Mouse (Mus musculus) thymus, postnatal 10 days (tissue): ENCODE results near the gene Gpr153.

Experiments
- DNase-seq, 2 experiments: peaks; one replicate each; pipeline ENCODE4 v3.0.0; 2021; ENCODE audit warnings: low spot score in 2 of 2

Gene Gpr153

DNA sequence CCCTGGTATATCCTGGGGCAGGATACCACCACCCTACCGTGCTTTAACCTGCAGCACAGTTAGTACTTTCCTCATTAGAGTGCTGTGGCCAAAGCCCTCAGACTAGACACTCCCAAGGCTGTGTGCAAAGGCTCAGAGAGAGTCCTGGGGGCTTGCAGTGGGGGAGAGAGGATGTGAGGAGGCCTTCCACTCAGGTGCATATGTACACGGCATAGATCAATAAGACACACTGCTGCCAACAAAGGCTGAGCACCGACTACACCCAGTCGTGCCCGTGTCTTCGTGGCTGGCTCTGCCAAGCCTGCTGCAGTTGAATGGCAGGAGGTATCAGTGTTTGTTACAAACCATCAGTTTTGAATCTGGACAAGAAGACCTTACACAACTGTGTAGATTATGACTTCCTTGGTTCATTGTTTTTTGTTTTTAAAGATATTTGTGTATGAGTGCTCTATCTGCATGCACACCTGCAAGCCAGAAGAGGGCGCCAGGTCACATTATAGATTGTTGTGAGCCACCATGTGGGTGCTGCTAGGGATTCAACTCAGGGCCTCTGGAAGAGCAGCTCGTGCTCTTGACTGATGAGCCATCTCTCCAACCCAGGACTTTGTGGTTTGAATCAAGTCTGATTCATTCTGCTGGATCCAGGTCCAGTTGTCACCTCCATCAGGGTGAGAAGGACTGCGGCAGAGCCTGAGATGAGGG, 9.0 kb upstream of the Gpr153 start:
- DNase-seq: no peak

DNA sequence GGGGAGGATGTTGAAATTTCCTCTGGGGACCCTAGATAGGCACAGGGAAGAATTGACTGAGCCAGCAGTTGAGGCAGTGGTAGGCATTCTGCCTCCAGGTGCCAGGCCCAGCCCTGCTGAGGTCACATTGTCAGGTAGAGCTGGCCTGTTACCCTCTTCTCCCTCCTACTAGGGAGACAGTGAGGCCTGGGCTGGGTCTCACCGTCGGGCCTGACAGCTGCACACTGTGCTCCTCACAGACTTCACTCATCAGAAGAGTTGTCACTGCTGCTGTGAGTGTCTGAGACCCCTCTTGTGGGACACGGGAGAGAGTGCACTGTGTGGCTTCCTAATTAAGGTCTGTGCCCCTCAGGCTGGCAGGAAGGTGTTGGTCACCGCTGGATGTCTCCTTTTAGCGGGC, 8.2 kb upstream of the Gpr153 start:
- no peak for DNase-seq

DNA sequence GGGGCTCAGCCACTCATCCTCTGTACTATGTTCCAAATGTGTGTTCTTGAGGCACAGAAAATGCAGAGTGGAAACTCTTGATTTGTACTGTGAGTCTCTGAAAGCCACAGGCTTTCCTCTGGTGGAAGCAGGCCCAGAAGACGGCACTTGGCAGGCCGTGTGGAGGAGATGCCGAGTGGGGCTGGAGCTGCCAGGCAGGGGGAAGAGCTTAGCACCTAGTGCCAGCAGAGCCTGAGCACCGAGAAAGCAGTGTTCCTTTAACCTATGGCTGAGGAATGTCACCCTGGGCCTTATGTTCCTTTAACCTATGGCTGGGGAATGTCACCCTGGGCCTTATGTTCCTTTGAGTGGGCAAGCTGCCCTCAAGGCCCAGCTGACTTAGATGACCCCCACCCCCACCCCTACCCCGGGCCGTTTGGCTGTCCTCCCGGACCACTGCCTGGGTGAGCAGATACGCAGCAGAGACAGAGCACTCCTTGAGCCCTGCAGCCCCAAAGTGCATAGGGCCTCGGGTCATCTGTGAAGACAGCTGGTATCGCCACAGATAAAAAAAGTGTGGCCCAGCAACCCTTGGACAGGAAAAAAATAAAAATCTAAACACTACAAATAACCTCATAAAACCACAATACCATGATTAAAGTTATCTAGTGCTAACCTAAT, 7.7 kb upstream of the Gpr153 start:
- DNase-seq: no peak

DNA sequence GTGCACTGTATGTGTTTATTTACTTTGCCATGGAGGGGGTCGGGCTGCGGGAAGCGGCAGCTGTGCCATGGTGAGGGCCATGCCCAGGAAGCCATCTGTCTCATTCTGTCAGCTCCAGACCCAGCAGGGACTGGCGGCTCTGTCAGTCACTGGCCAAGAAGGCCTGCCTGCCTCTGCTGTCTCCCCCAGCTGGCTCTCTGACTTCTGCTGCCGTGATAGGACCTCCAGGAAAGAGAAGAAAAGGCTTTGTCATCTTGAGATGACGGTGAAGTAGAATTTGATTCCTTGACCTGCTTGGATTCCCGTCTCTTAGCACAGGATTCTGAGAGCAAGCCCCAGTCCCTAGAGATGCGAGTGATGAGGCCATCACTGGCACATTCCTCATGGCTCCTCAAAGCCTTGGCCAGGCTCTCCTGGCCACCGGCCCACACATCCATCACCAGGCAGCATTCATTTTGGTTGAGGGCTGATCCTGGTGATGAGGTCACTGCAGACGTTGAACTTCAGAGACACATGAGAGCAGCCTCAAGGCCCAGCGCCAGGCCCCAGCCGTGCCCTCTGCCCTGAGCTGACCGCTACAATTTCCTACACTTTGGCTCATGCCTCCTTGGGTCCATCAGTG, 6.2 kb upstream of the Gpr153 start:
- no peak for DNase-seq

DNA sequence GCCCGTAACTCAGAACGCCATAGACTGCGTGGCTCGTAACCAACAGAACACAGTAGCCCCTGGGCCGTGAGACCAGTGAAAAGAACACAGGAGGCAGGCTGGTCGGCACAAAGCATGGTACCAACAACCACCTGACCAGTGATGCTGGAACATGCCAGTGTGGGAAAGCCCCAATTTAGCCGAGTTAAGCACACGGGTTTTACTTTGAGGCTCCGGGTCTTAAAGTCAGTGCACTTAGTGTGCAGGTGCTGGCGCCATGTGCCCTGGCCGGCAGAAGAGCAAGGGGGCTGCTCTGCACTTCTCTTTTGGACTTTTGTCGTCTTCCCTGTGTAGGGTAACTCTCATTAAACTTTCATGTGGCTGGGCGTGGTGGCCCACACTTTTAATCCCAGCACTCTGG, 4.1 kb upstream of the Gpr153 start:
- no peak for DNase-seq

DNA sequence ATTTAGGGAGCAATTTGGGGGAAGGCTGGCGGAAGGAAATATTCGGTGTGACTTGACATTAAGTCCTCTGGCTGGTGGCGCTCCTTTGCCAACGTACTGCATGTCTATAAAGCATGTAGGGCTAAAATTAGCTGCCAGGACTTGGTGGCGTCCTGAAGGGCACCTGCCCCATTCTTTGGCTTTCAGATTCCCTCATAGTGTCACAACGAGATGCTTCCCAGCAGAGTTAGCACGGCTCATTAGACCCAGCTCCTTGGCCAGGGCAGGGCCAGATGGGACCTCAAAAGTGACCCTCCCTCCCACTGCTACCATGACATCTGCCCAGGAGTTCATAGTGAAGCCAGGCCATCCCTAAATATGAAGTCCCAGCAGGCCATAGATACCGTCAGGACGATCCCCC, 3.4 kb upstream of the Gpr153 start:
- no peak for DNase-seq

DNA sequence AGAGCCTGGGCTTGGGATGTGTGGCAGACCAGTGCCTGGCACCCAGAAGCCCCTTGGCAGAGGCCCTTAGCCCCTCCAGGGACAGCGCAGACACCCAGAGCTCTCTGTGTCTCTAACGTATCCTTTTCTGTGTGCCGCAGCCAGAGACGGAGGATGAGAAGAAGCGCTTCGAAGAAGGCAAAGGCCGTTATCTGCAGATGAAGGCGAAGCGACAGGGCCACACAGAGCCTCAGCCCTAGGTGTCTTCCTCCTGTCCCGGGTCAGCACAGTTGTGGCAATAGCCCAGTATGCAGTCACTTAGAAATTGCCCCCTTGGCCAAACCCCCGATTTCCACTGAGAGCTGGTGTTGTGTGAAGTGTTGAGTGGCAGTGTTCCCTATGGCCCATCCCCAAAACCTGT, 2.7 kb upstream of the Gpr153 start:
- no peak for DNase-seq

DNA sequence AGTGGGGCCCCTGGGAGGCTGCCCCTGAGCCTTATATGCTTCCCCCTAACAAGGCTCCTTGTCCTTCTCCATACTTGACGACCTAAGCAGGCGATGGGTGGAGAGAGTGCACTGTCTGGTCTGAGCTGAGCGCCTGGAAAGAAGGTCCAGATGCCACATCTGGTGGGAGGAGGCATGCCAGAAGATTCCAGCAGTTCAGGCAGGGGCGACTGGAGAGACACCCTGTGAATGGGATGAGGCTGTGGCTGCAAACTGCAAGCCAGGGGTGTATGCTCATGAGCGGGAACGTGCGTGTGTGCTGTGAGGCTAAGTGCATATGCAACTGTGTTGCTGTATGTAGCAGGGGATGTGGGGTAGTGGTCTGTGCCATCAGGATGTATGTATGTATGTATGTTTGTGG, 2.0 kb upstream of the Gpr153 start:
- DNase-seq: no peak

DNA sequence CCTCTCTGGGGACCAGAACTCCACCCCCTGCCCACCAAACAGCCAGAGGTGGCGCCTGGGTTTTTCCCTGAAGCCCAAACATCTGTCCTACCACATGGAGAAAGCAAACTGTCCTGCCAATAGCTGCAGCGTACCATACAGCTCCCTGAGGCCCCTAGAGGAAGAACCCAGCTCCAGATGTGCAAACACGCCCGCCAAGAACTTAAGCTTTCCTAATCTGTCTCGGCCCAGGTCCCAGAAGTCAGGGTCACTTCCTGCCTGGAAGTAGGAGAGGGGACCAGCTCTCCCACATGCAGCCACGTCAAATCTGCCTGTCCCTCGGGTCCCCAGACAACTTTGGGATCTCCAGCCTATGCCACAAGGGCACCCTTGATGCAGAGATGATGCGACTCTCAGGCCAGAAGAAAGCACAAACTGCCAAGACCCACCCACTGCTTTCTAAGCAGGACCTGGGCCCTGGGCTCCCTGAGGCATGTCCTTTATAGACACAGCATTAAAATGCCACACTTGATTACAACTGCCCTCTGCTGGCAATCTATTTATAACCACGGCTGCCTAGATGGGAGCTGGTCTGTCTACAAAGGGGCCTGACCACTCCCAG, 1.5 kb upstream of the Gpr153 start:
- DNase-seq: no peak

DNA sequence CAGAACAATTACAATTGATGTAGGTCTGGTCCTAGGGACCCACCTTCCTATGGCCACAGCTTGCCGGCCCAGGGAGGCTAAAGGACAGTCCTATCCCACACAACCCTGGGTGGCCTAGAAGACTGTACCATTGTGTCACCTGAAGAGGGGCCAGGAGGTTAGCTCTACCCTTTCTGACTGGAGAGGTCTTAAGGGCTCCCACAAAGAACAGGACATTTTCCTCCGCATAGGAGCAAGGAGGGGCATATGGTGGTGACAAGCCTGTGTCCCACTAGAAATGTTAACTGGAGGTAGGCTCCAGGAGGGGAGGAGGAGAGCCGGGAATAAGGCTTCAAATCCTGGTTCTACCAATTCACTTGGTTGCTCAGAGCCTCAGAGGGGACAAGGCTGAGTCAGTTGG, 841 bp upstream of the Gpr153 start:
- no peak for DNase-seq

DNA sequence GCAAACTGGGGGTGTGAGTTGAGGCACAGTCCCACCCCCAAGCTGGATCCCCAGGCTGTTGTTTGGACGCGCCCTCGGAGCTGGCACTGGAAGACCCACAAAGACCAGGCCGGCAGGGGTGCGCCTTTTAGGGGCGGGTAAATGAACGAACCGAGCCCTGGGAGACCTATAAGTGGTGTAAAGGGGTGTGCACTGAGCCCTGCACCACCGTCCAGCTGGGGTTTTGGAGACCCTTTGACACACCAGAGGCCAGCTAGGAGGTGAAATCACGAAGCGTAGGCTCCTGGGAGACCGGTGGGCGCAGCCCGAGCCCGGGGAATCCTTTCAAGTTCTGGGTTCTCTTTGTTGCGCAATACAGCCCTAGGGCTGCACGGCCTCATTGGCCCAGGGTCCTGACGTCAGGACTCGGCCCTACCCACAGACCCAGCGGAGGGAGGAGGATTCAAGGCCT, 674 bp downstream of the Gpr153 start:
- DNase-seq: no peak

DNA sequence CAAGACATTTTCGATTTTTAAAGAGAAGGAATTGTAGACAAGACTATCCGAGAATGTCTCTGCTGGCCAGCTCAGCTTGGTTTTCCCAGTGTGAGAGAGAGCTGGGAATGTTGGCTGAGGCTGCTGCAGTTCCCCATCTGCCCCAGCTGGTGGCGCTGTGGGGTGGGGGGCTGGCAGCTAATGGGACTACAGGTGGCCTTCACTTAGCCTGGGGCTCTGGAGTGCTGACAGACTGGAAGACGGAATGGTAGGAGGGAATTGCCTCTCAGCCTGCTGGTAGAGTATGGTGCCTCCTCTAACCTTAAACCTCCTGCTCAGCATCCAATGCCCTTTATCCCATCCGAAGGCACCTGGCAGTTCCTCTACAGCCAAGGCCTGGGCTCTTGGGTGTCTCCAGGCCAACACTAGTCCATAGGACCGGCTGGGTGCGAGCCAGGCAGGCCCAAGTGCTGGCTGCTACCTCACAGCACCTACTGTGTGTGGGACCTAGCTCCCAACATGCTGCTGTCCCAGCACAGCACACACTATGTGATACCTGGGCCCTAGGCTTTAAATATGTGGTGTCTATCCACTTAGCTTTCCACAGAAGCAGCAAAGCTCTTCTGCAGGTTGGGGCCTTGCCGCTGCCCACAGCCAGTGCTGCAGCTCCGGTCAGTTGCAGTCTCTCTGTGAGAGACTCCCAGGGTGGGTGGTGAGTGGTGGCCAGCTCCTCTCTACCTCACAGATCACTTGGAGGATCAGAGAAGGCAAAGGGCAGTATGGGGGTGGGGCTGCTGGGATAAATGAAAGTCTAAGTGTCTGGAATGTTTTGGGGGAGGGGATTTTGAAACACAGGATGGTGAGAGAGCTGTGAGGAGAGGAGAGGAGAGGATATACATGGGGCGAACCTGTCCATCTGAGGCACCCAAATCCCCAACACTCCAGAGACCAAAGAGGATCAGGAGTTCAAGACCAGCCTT, 2.6 kb downstream of the Gpr153 start:
- DNase-seq: no peak

DNA sequence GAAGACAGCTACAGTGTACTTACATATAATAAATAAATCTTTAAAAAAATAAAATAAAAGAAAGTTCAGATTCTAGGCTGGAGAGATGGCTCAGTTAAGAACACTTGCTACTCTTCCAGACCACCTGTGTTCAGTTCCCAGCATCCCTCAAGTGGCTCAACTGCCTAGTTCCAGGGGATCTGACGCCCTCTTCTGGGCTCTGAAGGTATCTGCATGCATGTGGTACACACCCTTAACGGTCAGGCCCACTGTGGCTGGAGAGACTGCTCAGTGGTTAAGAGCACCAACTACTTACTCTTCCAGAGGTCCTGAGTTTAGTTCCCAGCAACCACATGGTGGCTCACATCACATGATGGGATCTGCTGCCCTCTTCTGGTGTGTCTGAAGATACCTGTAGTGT, 3.9 kb downstream of the Gpr153 start:
- DNase-seq: no peak

DNA sequence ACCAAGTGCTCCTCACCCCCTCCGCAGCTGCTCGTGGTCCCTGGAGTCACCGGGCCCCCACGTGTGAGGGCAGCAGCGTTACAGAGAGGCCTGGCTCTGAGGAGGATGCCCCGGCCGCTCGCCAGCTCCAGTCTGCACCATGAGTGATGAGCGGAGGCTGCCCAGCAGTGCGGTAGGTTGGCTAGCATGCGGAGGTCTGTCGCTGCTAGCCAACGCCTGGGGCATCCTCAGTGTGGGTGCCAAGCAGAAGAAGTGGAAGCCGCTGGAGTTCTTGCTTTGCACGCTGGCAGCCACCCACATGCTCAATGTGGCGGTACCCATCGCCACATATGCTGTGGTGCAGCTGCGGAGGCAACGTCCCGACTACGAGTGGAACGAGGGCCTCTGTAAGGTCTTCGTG, 5.0 kb downstream of the Gpr153 start:
- DNase-seq: no peak

DNA sequence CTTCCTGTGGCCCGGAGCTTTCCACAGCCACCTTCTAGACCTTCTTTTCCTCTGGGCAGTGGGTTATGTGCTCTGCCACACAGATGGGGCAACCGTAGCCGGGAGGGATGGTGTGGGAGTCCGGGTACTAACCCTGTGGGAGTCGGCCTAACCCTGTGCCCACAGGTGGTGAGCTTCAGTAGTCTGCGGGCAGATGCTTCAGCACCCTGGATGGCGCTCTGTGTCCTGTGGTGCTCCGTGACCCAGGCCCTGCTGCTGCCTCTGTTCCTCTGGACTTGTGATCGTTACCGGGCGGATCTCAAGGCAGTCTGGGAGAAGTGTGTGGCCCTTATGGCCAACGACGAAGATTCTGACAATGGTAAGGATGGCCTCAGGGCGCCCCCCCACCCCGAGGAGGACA, 7.6 kb downstream of the Gpr153 start:
- no peak for DNase-seq

DNA sequence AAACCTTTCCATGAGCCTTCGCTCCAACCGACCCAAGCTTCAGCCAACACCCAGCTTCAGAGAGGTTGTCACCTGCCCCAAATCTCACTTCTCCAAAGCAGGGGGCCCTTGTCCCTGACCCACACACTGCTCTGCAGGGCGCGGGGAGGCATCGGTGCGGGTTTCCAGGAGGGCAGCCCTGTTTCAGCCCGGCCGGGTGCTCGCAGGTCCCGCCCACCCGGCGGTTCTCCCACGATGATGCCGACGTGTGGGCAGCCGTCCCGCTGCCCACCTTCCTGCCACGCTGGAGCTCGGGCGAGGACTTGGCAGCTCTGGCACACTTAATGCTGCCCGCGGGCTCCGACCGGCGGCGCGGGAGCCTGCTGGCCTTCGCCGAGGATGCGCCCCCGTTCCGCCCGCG, 8.7 kb downstream of the Gpr153 start:
- no peak for DNase-seq

DNA sequence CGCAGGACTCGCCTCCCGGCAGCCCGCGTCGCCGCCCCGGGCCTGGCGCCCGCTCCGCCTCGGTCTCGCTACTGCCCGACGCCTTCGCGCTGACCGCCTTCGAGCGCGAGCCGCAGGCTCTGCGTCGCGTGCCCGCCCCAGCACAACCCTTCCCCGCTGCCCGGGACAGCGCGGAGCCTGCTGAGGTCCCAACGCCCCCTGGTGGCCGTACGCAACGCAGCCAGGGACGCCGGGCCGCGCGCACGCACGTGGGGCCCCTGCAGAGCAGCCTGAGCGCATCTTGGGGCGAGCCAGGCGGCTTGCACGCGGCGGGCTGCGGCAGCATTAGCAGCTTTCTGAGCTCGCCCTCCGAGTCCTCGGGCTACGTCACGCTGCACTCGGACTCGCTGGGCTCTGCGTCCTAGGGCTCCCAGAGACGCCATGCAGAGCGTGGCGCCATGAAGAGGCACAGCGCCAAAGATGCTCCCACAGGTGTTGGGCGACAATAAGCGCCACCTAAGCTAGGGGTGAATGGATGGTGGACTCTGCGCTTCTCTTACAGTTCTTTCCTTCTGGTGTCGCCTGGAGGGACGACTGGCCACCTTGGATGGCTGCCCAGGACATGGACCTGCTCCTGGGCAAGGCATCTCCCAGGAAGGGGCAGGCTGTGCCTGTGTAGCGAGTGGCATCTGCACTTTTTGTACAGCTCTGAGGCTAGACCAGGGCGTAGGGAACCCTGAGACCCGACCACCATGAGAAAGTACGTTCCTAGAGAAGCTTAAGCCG, 9.3 kb downstream of the Gpr153 start:
- DNase-seq: peak; percentile 73 to 87

DNA sequence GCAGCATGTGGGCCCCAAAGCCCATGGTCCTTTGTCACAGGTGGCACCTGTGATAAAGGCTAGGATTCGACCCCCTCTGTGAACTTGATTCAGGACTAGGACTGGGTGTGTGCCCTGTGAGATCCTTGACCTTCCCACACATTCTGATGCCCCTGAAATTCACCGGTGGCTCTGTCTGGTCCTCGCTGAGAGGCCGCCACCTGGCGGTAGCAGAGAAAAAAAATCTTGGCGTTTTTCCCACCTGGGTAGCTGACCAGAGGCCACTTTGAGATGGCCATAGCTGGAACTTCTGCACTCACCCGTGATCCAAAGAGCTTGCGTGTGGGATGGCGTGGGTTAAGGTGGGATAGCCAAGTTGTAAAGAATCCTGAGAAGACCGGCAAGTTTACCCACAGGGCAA, 11.5 kb downstream of the Gpr153 start:
- peak in 1 of 2 experiments; percentile 37 for DNase-seq

DNA sequence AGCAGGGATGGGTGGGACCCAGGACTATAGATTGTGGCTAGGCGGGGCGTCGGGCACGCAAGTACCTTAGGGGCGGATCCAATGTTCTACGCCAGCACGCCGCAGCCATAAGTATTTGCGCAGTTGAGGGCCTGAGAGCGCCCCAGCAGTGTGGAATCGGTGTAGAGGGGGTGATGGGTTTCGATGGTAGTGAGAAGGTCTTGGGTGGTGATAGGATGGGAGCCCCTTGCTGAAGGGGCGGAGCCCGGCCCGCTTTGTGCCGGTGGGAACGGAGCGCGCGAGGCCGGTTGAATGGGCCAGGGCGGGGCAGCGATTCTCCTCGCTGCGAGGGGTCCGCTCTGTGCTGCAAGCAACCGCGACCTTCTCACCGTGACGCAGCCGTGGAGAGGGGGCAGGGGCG, 12.2 kb downstream of the Gpr153 start:
- no peak for DNase-seq

DNA sequence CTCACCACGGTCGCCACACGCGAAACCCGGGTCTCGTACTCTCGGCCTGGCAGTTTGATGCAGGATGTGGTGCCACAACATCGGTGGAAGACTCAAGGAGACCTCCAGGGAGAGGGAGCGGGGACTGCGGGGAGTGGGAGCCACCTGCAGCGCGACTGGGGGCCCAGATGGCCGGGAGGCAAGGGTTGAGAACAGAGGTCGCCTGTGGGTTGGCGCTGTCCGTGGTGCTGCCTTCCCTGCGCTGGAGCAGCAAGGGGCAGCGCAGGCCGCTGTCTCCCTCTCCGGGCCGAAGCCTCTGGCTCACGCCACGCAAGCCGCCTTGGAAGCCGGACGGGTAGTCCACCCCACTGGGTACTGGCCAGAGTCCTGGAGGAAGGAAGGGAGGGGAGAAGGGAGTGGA, 12.9 kb downstream of the Gpr153 start:
- DNase-seq: peak; percentile 25 to 69
